Mouse (Mus musculus) E14TG2a.4 (cell line): ENCODE measurements around the gene Tmem100.

ENCODE experiments used
- CTCF ChIP-seq: conservative IDR thresholded peaks from 2 replicates; pipeline ENCODE4 v1.5.1; 2014; ENCODE audit warnings: low read length
- NANOG ChIP-seq: IDR thresholded peaks from 2 replicates; pipeline ENCODE4 v1.6.1; 2014; ENCODE audit warnings: borderline replicate concordance, low read length, mixed read lengths
- POU5F1 ChIP-seq: IDR thresholded peaks from 2 replicates; pipeline ENCODE4 v1.6.1; 2014; ENCODE audit warnings: low read length, borderline replicate concordance

DNA sequence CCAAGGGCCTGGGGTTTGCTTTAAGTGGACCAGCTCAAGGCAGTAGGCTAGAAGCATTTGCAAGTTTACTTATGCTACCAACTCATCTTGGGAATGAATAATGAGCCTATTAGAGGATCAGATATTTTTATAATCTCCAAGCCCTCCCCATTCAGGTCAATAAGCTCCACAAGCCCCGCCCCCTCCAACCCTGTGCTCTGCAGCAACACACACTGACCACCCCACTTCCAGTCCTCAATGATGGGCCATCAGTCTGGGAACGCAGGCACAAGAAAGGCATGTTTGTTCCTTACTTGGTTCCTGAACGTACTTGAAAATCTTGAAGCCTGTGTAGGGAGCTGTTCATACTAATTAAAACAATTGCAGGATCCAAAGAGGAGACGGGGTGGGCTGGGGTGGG is 23.7 kb downstream of the Tmem100 start:
- TF ChIP-seq CTCF: no peak
- no peak for TF ChIP-seq NANOG
- no peak for TF ChIP-seq POU5F1
